26 mouse cellular contexts compared by ENCODE assay signal in the genomic region with DNA sequence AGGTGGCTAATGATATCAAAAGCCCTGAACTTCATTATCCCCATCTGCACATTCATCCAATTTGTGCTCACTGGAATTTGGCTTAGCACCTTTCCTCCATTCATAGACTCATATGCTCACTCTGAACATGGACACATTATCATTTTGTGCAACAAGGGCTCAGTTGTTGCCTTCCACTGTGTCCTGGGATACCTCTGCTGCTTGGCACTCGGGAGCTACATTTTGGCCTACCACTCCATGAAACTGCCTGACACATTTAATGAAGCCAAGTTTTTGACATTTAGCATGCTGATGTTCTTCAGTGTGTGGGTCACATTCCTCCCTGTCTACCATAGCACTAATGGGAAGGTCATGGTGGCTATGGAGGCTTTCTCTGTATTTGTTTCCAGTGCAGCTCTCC. TPM values are rescaled to one million over a fixed set of nuclear protein-coding genes. Genes with fewer than 3 reads are reported as not detected.
"Had no signal": no experiment of that assay in that cellular context is flagged by ENCODE, and none has a peak within 500 bp of the region (broad histone marks: within the 10 kb centered on the region; RNA-seq: fewer than 3 reads in every experiment).

No protein-coding gene starts in this region.

- H3K9me3 ChIP-seq: midbrain, embryonic 10.5 days; midbrain, embryonic 12.5 days; neural tube, embryonic 13.5 days; neural tube, embryonic 15.5 days had no signal

- ATAC-seq: midbrain, embryonic 16.5 days had no signal

- H3K4me3 ChIP-seq: midbrain, embryonic 10.5 days; midbrain, embryonic 12.5 days; myocyte; neural tube, embryonic 13.5 days; neural tube, embryonic 15.5 days had no signal

- H3K27ac ChIP-seq: midbrain, embryonic 10.5 days; midbrain, embryonic 12.5 days; neural tube, embryonic 13.5 days; neural tube, embryonic 15.5 days had no signal

- DNase-seq: lung, embryonic 14.5 days; lung, postnatal 10 days; lung, postnatal 4 days; midbrain, embryonic 14.5 days; retina, postnatal 1 day; right cerebral cortex, adult 18-20 months; right cerebral cortex, postnatal 25 days; right cerebral cortex, postnatal 4 days; spleen, adult 18-20 months; thymus, adult 18-20 months; thymus, postnatal 14 days; thymus, postnatal 36 days had no signal

- H3K4me2 ChIP-seq: lung, embryonic 14.5 days; midbrain, embryonic 12.5 days; neural tube, embryonic 13.5 days; neural tube, embryonic 15.5 days had no signal

- H3K36me3 ChIP-seq: midbrain, embryonic 10.5 days; midbrain, embryonic 12.5 days; neural tube, embryonic 13.5 days; neural tube, embryonic 15.5 days had no signal

- H3K4me1 ChIP-seq: midbrain, embryonic 10.5 days; midbrain, embryonic 12.5 days; neural tube, embryonic 13.5 days; neural tube, embryonic 15.5 days had no signal

- H3K27me3 ChIP-seq: midbrain, embryonic 12.5 days; neural tube, embryonic 13.5 days; neural tube, embryonic 15.5 days had no signal

- H3K9ac ChIP-seq: lung, embryonic 14.5 days; midbrain, embryonic 12.5 days; neural tube, embryonic 13.5 days; neural tube, embryonic 15.5 days had no signal

RNA-seq across cellular contexts. Expression of gene 1700123K08Rik, which starts 32.0 kb away (rescaled TPM):
- total RNA-seq: megakaryocyte, adult 5-6 weeks; megakaryocyte-erythroid progenitor cell, adult 5-6 weeks had no signal
- polyA plus RNA-seq: lung, embryonic 14.5 days; lung, embryonic 16.5 days; midbrain, embryonic 10.5 days; midbrain, embryonic 12.5 days; midbrain, embryonic 14.5 days; midbrain, embryonic 16.5 days; myocyte; neural tube, embryonic 11.5 days; neural tube, embryonic 13.5 days; neural tube, embryonic 15.5 days; small intestine, adult 2 months; stomach, embryonic 14.5 days; stomach, embryonic 16.5 days; thymus, postnatal 0 days had no signal
